ENCODE assay signal across 8 mouse cellular contexts in the genomic region with DNA sequence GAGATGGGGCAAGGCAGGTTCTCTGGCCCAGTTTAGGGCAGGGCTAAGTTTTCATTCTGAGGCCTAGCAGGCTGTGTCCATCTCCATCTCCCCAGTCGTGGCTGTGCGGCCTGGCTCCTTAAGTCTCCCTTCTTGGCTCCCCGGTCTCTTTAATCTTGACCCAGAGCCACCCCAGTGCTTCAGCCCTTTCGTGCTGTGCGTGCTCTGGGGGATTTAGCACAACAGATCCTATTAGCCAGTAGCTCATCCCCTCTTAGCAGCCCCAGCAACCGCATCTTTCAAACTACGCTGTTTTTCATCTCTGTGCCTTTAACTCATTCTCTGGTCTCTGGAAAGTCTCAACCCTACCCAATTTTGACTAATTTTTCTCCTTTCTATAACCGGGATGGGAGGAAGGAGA. TPM values are rescaled to one million over a fixed set of nuclear protein-coding genes. Genes with fewer than 3 reads are reported as not detected.
DNase-seq lines count a peak whose midpoint lies in the region; ATAC-seq and TF ChIP-seq lines count a peak whose summit lies in the region.

A gene (minus strand): TSS at position 184 of the 400 bp plus-strand sequence.

- 68% methylated on average over 8 of the region's 8 CpGs for WGBS in heart, embryonic 12.5 days
- 92% methylated on average over 8 of the region's 8 CpGs for WGBS in thymus, adult 2 months

- TF ChIP-seq CTCF in thymus, adult 2 months (IDR thresholded peaks at IDR 0.05; ENCODE audit: borderline replicate concordance, control insufficient read depth, extremely low read depth, insufficient read depth, low read length, poor library complexity), result no peak

- no peaks in the 10 kb centered on the region for H3K9me3 ChIP-seq in heart, embryonic 12.5 days (replicated peaks)

- H3K27ac ChIP-seq in heart, embryonic 12.5 days (ENCODE audit: poor library complexity, severe bottlenecking), result no peak within 1 kb of the TSS
- H3K27ac ChIP-seq in thymus, adult 2 months (ENCODE audit: control insufficient read depth, insufficient read depth, low read length), result no peak within 1 kb of the TSS

- no peak for TF ChIP-seq POLR2A in thymus, adult 2 months (IDR thresholded peaks at IDR 0.05; ENCODE audit: control insufficient read depth, extremely low read depth, insufficient read depth, low read length, poor library complexity)

- no peaks in the 10 kb centered on the region for H3K27me3 ChIP-seq in heart, embryonic 12.5 days (replicated peaks)
- H3K27me3 ChIP-seq in thymus, adult 2 months (ENCODE audit: control insufficient read depth, insufficient read depth, low read length), result no peaks in the 10 kb centered on the region

- peak within 1 kb of the TSS; percentile 49 for H3K4me2 ChIP-seq in heart, embryonic 12.5 days

- no peak within 1 kb of the TSS for H3K9ac ChIP-seq in heart, embryonic 12.5 days

- H3K4me1 ChIP-seq in heart, embryonic 12.5 days (replicated peaks), result peaks cover 22% of the 10 kb centered on the region
- H3K4me1 ChIP-seq in thymus, adult 2 months (replicated peaks; ENCODE audit: control insufficient read depth, insufficient read depth, low read length), result no peaks in the 10 kb centered on the region

- ATAC-seq in heart, embryonic 12.5 days (ENCODE audit: insufficient number of reproducible peaks, low FRiP score), result no peak
- ATAC-seq in megakaryocyte-erythroid progenitor cell, adult 5-6 weeks (replicated peaks; ENCODE audit: low FRiP score, low TSS enrichment, poor library complexity, severe bottlenecking), result no peak
- no peak for ATAC-seq in activated CD4-positive, CD25-positive, alpha-beta regulatory T cell, adult 4 months

- DNase-seq in heart, adult 11 months, result no peak
- DNase-seq in thymus, adult 2 months, result no peak
- DNase-seq in thymus, postnatal 0 days (ENCODE audit: low spot score), result no peak
- DNase-seq in left cerebral cortex, postnatal 4 days, result no peak
- no peak for DNase-seq in natural killer cell, adult 2 months (ENCODE audit: low spot score in 2 of 2)

- no peak within 1 kb of the TSS for H3K4me3 ChIP-seq in heart, embryonic 12.5 days
- H3K4me3 ChIP-seq in thymus, adult 2 months (ENCODE audit: control insufficient read depth, insufficient read depth, low read length), result no peak within 1 kb of the TSS

- H3K36me3 ChIP-seq in heart, embryonic 12.5 days, result no peaks in the 10 kb centered on the region
- no peaks in the 10 kb centered on the region for H3K36me3 ChIP-seq in thymus, adult 2 months (ENCODE audit: control insufficient read depth, insufficient read depth, low read length)

- intact Hi-C loops in left cerebral cortex, postnatal 4 days (cut with DNase I), result loop anchor here (10.0 kb wide), 1 partner anchor 137 kb away; no protein-coding TSS in a partner anchor

RNA-seq across cellular contexts. Expression of the gene that starts here (rescaled TPM):
- polyA plus RNA-seq in heart, embryonic 12.5 days (2016; fragmentation: Nextera tagmentation; extraction: Ambion mirVana), result 1.4 and 1.9 TPM in 2 replicates
- 70.5 and 82.2 TPM in 2 replicates for polyA plus RNA-seq in thymus, adult 2 months (2012; rRNA removed)
- polyA plus RNA-seq in thymus, postnatal 0 days (2015; fragmentation: Nextera tagmentation; extraction: Ambion mirVana), result 5.8 and 7.1 TPM in 2 replicates
- 10 to 100 TPM; 11.6 to 14.3 TPM for total RNA-seq in left cerebral cortex, postnatal 4 days (2021)
- not detected in 2 replicates for total RNA-seq in megakaryocyte-erythroid progenitor cell, adult 5-6 weeks (2014; fragmentation: Nextera tagmentation)
- total RNA-seq in megakaryocyte-erythroid progenitor cell, adult 5-6 weeks (2017), result 0.05 TPM in 1 of 2 replicates, not detected in the other
- under 1 TPM in 1 of 2 experiments, not detected in 1; 0.34 TPM for polyA plus RNA-seq in activated CD4-positive, CD25-positive, alpha-beta regulatory T cell, adult 4 months (2017; shearing (Covaris generic))

Comparison
In these comparisons a context has a peak if more than half of its experiments do, and no peak if none do; other contexts are left out.
1. RNA of the gene that starts here (total RNA-seq): 11.6 to 14.3 TPM in left cerebral cortex, postnatal 4 days; 0.05 TPM in megakaryocyte-erythroid progenitor cell, adult 5-6 weeks; every median in the first group is over 10 times any median in the second.